Mouse (Mus musculus): ENCODE results near the gene Sgms1.
A peak's percentile ranks its signal among the peaks of the same experiment; 100 is the strongest.

Sgms1 gene

DNA sequence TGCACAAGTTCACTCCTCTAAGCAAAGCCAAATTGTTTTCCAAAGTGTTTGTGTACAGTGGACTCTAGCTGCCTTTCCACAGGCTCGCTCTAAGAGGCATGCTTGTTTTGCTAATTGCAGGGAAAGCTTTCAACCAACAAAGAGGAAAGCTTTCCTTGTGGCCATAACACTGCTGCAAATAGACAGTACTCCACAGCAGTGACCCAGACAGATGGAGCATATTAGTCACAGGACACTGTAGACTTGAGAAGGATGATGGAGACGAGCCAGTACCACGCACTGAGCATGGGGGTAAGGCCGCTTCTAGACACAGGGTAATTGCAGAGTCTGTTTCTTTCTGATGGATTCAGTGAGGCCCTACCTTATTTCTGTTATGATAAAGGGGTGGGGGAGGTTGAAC is 33.3 kb downstream of the Sgms1 start:
- DNase-seq (ENCODE audit: low spot score in 2 of 2): no peak

DNA sequence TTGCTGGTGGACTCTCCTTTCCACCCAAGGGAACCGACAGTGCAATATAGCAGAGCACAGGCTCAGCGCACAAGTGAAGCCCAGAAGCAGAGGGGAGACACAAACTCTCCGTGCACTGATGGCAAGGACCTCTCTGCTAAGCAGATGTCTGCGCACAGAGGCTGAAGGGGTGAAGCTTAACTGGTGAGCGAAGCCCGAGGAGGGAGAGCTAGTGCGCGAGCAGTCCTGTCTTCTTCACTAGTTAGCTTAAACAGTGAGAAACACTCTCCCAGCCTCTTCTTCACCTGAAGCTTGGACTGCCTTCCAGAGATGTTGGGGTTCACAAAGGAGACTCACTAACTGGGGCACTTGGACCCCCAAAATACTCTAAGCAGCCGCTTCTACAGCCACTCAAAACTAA is 36.1 kb downstream of the Sgms1 start:
- no peak for DNase-seq (ENCODE audit: low spot score in 2 of 2)

DNA sequence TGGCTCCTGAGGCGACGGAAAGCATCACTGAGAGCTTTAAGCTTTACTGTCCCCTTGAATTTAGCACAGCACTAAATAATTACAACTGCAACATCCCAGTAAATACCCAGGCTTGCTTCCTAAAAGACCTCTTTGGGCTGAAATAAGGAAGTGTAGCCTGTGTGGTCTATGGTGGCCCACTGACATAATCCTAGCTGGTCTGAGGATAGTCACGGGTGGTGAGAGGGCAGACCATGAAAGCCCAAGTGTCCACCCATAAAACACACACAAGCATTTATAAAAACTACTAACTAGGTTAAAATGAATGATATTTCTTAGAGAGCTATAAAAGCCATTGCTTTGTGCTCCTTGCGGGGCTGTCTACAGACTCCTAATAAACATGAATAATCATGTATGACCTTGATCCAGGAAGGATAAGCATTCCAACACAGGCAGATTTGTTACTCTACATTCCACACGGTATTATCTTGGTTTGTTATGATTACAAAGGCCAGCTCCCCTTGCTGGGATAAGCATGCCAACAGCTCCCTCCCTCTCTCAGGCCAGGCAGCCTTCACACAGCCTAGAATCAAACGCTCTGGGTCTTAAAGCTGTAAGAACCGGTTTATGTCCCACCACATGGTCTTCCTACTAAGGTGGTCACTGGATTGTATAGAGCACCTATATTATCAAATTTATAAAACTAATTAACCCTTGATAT is 40.4 kb downstream of the Sgms1 start:
- DNase-seq (ENCODE audit: low spot score in 2 of 2): no peak

DNA sequence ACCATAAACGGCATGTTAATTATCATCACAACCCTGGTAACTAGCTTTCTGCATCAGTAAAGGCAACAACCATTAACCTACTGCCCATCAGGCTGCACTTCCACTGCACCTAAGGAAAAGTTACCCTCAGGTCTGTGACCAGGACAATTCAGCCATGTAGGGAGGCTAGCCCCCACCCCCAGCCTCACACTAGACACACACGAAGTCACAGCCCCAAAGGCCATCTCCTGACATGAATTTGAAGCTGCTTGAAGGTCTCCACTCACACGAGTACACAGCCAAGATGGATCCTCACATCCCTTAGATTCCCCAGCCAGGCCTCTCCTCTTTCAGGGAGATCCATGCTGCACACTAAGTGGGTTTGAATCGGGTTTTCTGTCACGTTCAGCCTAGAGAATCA is 42.0 kb downstream of the Sgms1 start:
- DNase-seq (ENCODE audit: low spot score in 2 of 2): no peak

DNA sequence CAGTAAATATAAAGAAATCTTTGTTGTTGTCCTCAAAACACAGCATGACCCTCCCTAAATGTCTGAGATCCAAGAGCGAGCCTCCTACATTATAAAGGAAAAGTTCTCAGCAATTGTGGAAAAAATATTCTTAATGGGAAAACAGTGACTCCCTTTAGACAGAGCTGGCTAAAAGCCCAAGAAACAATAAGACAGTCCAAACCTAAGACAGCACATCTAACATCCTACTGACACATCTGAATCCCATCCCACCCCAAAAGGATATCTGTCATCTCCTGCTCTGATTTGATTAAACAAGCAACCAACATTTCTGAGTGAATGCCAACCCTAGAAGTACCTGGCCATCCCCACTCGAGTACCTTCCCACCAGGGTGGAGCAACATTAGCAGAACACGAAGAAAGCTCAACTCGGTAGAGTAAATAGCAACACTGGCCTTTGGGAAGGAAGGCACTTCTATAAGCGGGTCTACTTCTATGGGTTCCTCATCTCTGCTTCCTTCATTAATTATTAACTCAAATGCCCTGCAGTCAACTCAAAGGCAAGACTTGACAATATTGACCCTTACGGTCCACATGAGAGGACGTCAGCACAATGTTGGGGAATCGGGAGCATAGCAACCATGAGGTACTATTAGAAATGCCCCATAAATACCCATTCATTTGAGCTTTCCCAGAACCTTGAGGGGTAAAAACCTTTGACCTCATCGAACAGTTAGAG is 42.7 kb downstream of the Sgms1 start:
- DNase-seq (ENCODE audit: low spot score in 2 of 2): no peak

DNA sequence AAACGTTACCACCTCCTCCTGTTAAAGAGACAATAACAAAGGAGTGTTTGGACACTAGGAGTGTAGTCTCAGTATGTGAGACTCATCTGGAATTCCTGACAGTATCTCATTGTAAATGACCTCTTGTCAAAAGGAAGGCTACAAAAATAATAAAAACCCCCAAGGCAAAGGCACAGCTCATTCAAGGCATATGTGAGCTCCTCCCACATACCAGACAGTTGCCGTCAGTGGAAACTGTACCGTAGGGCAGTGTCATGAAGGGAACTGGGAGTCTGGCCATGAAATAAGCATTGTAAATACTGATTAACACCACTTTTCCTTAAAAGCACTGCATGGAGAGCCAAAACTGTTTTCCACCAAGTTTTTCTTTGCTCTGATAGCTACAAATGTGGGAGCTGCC is 43.3 kb downstream of the Sgms1 start:
- peak; percentile 20 to 46 for DNase-seq (ENCODE audit: low spot score in 2 of 2)

DNA sequence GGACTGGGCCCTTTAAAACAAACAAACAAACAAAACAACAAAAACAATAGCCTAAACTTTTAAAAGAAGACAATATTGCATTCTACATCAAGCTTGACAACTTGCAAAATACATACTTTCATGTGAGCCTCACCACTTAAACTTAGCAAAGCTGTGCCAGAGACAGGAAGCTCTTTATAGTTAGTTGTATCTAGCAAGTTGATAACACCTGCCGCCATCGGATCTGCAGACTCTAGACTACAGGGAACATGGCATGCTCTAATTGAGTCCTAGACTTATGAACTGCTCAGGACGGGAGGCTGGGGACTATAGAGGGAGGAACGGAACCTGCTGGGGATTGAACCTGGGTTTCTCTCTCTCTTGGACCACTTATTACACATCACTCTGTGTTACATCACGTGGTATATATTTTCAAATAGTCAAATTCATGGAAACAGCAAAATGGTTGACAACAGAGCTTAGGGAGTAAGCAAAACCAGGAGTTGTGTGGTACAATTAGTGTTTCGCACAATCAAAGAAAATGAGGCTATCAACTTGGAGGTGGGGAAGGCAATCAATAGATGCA is 44.3 kb downstream of the Sgms1 start:
- DNase-seq (ENCODE audit: low spot score in 2 of 2): no peak

DNA sequence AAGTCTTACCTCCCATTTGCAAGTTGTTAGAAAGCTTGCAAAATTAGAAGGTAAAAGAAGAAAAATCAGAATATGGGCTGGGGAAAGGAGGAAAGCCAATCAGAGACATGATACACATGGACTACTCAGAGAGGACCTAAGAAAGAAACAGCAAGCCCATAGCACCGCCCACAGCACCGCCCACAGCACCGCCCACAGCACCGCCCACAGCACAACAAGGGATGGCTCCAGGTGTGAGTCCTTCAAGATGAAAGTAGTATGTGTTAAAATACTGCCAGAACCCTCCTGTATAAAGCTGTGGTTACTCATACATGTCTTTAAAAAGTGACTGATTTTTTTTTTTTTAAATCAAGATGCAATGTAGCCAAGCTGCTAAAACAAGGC is 44.8 kb downstream of the Sgms1 start:
- no peak for DNase-seq (ENCODE audit: low spot score in 2 of 2)

DNA sequence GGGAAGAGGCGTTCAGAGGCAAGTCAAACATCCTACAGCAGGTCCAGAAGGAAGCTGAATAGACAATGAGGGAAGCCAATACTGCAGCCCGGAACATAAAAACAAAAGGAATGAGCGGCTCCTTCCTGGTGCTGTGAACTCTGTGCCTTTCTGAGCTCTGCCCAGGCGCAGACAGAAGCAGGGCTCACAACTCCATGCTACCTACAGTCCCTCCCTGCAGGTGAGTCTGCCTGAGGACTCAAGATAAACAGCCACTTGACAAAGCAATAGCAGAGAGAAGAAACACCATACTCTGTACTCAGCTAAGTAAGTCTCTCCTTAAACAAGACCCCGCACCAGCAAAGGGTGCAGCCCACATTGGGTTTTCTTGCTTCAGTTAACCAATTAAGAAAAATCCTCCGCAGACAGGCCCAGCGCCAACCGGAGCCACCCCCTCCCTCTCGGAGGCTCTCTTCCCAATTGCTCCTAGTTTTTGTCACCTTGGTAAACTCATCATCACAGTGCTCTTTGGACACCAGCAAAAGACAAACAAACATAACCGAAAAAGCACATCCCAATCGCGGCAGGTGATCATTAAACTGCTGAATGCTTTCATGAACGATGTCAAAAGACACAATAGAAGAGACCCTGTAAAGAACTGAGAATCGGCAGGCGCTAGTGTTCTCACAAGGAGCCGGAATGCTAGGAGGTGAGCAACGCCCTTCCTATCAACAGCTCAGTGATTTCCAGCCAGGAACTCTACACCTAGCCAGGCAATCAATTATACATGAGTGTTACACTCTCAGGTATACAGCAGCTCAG is 45.4 kb downstream of the Sgms1 start:
- DNase-seq (ENCODE audit: low spot score in 2 of 2): no peak

DNA sequence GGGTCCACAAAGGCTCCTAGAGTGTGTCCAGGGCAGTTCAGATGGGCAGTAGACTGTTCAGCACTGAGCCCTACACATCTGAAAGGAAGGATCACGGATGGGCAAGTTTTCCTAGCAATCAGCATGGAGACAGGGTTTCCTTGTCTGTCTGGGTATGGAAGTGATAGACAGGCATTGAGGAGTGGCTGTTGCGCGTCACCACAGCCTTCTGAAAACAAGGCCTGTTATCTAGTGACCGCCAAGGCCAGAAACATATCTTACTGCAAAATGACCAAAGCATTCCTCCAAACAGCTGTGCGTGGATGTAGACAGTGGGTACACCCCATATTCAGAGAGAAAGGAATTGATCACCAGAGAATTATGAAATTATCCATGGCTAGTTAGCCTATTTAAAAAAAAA is 47.1 kb downstream of the Sgms1 start:
- DNase-seq (ENCODE audit: low spot score in 2 of 2): no peak

DNA sequence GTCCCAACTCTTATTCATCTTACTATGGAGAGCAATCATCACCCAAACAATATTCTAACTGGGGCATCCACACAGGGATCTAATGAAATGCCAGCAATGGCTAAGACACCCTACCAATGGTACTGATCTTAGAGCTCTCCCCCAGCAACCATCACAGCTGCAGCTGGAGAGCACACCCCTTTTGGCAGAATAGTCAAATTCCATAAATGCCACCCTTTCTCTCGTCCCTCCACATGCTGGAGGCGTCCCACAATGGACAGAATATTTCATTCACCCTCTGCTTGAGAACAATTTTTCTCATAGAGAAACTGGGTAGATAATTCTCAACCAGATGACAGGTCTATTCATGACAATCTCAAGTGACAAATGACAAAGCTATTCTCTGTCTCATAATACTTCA is 48.4 kb downstream of the Sgms1 start:
- no peak for DNase-seq (ENCODE audit: low spot score in 2 of 2)

DNA sequence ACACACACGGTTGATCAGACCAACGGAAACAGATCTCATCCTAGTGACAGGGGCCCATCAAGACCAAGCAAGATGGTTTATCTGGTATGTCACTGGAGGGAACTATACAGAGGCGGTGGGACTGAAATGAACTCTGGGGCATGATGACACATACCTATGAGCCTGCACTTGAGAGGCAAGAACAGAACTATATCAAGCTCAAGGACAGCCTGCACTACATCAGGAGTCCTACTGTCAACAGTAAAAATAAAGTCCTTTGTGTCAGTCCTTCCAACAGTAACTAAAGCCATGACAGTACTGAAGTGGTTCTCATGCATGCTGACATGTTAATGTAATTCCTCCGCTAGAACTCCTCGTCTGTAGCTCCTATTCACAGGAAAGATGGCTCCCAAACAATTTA is 49.3 kb downstream of the Sgms1 start:
- no peak for DNase-seq (ENCODE audit: low spot score in 2 of 2)

DNA sequence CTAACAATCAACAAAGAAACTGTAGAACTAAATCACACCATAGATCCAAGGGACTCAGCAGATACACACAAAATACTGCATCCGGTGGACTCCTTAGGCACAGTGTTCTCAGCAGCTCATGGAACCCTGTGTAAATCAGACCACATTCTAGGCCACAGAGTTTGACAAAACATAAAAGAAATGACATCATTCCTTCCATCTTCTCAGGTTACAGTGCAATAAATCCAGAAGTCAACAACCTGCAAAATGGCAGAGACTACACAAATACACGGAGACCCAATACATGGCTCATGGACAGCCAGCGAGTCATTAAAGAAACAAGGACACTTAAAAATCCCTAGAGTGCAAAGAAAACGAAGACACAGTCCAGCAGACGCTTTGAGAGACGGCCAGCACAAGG is 51.8 kb downstream of the Sgms1 start:
- no peak for DNase-seq (ENCODE audit: low spot score in 2 of 2)

DNA sequence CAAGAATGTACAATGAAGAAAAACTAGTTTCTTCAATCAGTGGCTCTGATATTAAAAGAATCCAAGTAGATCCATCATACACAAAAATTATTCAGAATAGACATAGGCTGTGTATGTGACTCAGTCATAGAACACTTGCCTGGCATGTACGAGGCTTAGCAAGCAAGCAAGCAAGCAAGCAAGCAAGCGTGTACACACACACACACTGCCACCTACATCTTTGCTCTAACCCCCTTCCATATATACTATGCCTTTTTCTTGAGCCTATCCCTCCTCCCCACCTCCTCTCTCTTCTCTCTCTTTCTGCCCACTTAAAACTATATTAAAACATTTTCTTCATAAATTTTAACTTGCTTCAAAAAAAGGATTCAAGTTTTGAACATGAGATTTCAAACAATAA is 54.8 kb downstream of the Sgms1 start:
- DNase-seq (ENCODE audit: low spot score in 2 of 2): no peak

DNA sequence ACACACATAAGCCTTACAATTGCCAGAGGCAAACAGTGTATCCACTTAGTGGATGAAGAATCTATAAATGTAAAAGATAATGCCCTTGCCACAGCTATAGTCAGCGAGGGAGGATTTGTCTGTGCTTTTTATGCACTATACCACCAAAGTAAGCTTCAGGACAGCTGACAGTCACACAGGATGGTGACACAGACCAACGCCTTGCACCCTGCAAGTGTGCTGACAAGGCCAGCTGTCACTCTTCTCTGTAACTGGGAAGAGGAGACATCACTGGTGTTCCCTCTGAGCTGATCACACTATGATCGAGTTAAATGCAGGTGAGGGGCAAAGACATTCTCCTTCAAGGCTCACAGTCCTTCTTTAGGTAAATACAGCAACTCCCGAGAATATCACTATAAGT is 56.0 kb downstream of the Sgms1 start:
- no peak for DNase-seq (ENCODE audit: low spot score in 2 of 2)

DNA sequence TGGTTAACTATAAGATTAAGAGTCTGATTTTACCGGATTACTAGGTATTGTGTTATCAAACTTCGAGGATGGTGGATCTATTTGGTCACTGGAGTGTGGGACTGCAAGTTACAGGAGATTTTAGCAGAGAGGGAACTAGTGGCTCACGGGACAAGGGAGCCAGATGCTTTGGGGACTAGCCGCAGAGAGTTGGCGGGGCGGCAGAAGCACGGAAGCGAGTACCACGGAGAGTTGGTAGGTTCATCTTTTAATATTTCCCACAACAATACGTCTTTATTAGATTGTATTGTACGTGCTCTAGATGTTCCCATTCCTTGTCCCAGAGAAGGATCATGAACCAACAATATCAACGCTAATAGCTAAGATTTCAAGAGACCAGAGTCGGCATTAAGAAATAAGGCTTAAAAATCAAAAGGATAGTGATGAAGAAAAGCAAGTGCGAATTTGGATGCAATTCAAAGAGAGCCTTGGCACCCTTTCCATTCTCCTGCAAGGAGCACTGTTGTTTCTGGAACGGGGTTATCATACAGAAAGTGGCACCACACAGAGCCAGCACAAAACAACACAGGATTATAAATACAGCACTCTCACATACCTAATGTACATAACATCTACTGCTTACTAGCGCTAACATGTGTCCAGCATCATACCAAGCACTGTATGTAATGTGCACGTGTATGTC is 56.6 kb downstream of the Sgms1 start:
- DNase-seq (ENCODE audit: low spot score in 2 of 2): no peak

DNA sequence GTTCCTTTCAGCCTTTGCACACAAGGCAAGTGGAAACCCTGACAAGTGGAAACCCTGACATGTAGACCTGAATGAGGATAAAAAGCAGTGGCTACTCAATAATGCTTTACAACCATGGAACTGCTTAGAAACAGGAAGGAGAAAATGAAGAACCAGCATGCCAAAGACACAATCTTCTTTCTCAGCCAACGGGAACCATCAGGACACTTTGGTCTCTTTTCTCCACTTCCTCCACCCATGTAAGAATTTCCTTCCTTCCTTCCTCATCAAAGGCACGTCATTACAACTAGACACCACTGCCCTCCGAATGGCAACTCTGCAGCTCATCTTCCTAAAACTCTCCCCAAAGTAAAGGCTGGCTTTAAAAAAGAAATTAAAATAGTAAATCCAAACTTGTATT is 59.3 kb downstream of the Sgms1 start:
- no peak for DNase-seq (ENCODE audit: low spot score in 2 of 2)

DNA sequence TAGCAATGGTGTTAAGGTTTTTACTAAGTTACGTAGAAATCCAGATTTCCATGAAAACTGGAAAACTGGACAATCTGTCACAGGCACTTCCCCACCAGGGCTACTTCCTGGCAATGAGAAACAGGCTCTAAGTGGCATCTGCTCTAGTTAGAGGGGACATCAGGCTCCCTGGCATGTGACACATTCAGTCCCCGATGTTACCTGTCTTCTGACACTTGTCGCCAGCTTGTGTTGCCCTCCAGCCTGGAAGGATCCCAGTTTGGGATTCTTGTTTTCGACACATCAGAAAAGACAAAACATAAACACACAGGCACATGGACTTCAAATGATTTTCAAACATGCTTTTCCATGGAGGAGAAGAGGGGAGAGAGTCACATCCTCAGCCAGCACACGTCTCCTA is 60.0 kb downstream of the Sgms1 start:
- DNase-seq (ENCODE audit: low spot score in 2 of 2): no peak

DNA sequence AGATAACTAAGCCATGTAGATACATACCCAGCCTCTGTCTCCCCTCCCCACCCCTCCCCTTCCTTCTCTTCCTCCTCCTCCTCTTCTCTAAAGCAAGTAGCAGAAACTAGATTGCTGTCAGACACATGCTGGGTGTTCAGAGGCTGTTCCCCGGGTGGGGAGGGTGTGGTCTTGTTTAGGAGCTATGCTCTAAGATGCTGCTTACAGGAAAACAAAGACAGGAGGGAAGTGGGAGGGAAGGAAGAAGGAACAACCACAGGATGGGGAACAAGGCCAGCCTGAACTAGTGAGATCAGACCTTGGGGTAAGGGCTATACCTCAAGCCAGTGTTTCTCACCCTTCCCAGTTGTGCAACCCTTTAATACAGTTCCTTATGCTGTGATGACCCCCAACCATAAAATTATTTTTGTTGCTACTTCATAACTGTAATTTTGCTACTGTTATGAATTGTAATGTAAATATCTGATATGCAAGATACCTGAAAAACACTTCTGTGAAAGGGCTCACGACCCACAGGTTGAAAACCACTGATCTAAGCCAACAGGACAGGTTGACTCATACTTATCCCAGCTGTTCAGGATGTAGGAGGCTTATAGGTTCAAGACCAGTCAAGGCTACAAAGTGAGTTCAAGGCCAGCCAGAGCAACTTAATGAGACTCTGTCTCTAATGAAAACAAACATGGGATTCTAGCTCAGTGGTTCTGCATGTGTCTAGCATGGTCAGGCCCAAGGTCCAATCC is 61.3 kb downstream of the Sgms1 start:
- DNase-seq (ENCODE audit: low spot score in 2 of 2): no peak

DNA sequence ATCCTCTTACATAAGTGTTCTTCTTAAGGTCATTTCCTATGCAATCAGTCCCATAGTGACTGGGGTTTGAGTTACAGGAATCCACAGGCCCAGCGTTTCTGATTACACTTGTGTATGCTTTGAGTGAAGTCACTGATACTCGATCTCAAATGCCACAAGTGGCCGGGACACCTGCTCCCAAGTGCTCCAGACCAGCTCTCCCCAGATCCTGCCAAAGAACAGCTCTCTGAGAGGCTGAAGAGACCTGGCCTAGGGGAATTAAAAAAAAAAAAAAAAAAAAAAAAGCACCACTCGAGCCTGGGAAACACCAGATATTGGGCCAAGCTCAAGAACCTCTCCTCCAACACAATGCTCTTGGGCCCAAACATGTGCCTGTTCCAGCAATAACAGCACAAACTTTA is 62.9 kb downstream of the Sgms1 start:
- DNase-seq (ENCODE audit: low spot score in 2 of 2): no peak

DNA sequence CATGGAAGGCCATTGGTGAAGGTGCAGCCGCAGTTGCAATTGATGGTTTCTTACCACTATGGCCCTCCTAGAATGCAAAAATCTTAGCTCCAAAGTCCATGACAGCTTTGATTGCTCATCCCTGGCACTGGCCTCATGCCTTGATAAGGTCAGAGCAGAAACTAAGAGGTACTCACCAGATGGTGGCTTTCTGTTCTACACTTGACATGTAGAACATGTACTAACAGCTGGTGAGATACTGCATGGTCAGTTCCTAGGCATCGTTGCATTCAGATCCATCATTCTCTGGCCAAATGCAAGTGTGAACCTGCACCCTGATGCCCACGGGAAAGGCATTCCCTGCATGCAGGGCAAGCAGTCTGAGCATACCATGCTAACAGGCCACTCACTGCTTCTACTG is 63.4 kb downstream of the Sgms1 start:
- no peak for DNase-seq (ENCODE audit: low spot score in 2 of 2)
